Mouse (Mus musculus): Measurements from ENCODE around the gene Cpsf4l.

DNA sequence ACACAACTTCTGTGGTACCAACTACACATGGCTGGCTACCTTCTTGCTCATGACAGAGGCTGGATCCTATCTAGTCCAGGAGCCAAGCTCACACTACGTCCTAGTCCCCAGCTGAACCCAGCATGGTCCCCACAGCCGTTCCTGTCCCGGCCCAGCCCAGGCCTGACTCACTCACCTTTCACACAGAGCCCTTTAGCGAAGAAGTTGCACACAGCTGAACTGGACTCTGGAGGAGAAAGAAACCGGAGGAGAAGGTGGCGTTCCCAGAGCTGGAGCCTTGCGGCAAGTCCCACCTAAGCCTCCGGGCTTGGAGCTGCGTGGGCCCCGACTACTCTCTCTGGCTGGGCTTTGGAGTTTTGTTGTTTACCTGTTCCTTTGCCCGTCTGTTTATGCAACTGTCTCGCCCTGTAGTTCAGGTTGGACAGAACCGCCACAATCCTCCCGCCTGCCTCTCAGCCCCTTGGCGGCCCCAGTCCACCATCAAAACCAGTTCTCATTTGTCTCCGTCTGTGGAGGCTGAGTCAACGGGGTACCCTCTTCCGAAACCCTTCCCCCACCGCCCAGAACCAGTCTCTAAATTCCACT, 1.1 kb downstream of the Cpsf4l start:
- TF ChIP-seq POLR2A (IDR thresholded peaks at IDR 0.05; ENCODE audit: low read depth, low read length) (no peak), NELFE (IDR thresholded peaks at IDR 0.05; ENCODE audit: low read depth, low read length) (no peak), MYC (IDR thresholded peaks at IDR 0.05; ENCODE audit: low read depth, low read length) (no peak), KAT2A (IDR thresholded peaks at IDR 0.05; ENCODE audit: insufficient replicate concordance, low read length) (no peak), CTCF (conservative IDR thresholded peaks at IDR 0.05 in 1 of 2, IDR thresholded peaks at IDR 0.05 in 1 of 2; ENCODE audit: low read depth in 2 of 2, low read length in 2 of 2) (no peak), ETS1 (conservative IDR thresholded peaks at IDR 0.05; ENCODE audit: low read depth, low read length) (no peak), CHD1 (IDR thresholded peaks at IDR 0.05; ENCODE audit: low read depth, low read length) (no peak)

Data from CH12.LX (cell line).